Mouse (Mus musculus): Measurements from ENCODE around the gene Gm37240. TPM values are rescaled to one million over a fixed set of nuclear protein-coding genes. Genes with fewer than 3 reads are reported as not detected.
"Not testable (repeated sequence)": the region's sequence is repeated elsewhere in the genome, so short reads cannot be mapped to it uniquely, and the experiment has no call there.

Gm37240 gene
- total RNA-seq, 1 experiment from 2014 or later, result not detected

GRCm38 (mm10) chr3:84601870-84602495 is 1285.3 kb downstream of the Gm37240 start:
- ATAC-seq (replicated peaks; ENCODE audit: insufficient number of reproducible peaks, low FRiP score, low TSS enrichment, poor library complexity, severe bottlenecking), result no peak

DNA sequence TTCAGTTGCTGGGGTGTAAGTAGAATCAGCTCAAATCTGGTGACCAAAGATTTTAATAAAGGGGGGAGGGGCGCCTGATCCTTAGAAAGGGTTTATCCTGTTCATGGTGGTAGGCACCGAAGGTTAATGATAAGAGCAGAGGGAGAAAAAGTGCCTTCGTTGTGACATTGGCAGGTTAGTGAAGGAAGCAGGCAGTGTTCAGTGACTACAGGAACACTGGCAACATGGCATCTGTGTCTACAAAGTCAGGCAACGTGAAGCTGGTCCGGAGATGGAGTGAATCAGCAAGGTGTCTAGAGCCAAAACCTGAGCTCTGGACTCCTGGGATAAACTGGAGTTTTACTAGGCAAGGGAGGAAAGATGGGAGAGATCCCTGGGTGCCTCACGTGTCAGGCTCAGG is 1288.6 kb downstream of the Gm37240 start:
- ATAC-seq (replicated peaks; ENCODE audit: insufficient number of reproducible peaks, low FRiP score, low TSS enrichment, poor library complexity, severe bottlenecking), result no peak

GRCm38 (mm10) chr3:84597996-84598734 is 1289.2 kb downstream of the Gm37240 start:
- ATAC-seq (replicated peaks; ENCODE audit: insufficient number of reproducible peaks, low FRiP score, low TSS enrichment, poor library complexity, severe bottlenecking), result peak; percentile 97

DNA sequence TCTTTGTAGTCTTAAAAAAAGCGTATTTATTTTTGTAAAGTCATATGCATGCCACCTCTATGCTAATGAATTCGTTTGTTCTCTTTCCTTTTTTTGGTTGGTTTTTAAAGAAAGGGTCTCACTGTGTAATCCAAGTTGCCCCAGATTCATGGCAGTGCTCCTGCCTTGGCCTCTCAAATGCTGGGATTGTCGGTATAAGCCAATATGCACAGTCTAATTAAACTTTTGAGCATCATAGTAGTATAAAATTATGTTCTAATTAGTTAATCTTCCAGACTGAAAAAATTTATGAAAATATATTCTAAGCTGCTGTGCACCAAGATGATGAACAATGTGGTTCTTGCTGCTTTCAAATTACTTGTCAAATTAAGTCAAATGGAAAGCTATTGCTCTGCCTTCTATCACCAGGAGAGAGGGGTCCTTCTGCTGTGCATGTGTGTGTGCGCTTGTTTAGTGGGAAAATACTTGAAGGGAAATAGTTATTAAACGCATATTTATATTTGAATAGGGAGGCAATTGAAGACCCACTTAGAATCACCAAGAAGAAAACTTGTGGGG is 1291.6 kb downstream of the Gm37240 start:
- ATAC-seq (replicated peaks; ENCODE audit: insufficient number of reproducible peaks, low FRiP score, low TSS enrichment, poor library complexity, severe bottlenecking), result no peak

DNA sequence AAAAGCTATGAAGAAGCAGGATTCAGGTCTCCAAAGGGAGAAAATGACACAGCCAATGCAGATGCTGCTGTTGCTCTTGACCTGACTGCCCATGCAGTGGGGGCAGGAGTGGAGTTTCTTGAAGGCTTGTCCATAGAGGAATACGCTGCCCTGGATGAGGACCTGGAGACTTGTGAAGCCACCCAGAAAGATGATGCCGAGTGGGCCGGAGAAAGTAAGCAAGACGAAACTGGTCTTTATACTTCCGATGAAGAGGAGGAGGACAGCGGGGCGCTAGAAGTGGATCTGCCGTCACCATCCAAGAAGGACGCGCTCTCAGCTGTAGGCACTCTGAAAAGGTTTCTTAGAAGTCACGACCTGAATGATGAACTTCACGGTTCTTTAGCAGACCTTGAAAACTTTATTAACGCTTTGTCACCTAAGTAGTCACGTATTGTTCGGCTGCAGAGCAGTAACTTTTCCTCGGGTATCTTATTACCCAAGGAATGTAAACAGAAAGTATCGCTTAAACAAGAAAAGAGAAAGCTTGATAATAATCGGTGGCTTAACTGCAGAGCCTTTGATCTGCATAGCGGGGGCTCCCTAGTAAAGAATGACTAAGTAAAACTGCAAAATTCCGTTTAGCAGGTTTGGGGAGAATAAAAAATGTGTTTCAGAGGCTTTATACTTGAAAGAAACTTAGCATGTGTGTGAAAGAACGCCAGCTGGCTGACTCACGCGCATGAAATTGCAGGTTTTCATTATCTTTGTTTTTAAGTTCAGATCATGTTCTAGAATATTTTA is 1292.2 kb downstream of the Gm37240 start:
- ATAC-seq (replicated peaks; ENCODE audit: insufficient number of reproducible peaks, low FRiP score, low TSS enrichment, poor library complexity, severe bottlenecking), result no peak

DNA sequence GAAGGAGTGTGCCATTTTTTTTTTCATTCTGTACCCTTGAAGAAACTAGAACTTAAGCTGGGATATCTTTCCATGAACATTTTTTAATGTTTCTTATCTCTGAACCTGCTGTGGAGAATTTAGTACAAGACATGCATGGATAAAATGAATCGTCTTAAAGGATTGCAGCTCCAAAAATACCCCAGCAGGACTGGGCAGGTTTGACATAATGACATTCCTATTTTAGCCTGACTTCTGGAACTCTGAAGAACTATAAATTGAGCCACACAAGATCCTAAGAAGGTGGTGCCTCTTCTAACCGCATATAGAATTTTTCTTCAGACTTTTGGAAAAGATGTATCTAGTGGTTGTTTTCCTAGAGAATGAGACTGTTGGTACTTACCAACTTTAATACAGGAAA is 1294.0 kb downstream of the Gm37240 start, which contains the start of gene Tigd4:
Tigd4 (plus strand) TSS at position 301 of the 400 bp plus-strand sequence.
- no peak for ATAC-seq (replicated peaks; ENCODE audit: insufficient number of reproducible peaks, low FRiP score, low TSS enrichment, poor library complexity, severe bottlenecking)

- ATAC-seq (replicated peaks; ENCODE audit: insufficient number of reproducible peaks, low FRiP score, low TSS enrichment, poor library complexity, severe bottlenecking), result no peak
Observed at GRCm38 (mm10) chr3:84586736-84587135, 1300.6 kb downstream of the Gm37240 start.

- no peak; the same call in 1 of the 2 replicates for ATAC-seq (replicated peaks; ENCODE audit: insufficient number of reproducible peaks, low FRiP score, low TSS enrichment, poor library complexity, severe bottlenecking)
Observed at GRCm38 (mm10) chr3:84582913-84583276, 1304.4 kb downstream of the Gm37240 start.

GRCm38 (mm10) chr3:84582023-84582912 is 1305.0 kb downstream of the Gm37240 start, which contains the start of gene Arfip1:
Gene Arfip1 (minus strand): TSS chr3:84582625.
- peak; percentile 90 for ATAC-seq (replicated peaks; ENCODE audit: insufficient number of reproducible peaks, low FRiP score, low TSS enrichment, poor library complexity, severe bottlenecking)

DNA sequence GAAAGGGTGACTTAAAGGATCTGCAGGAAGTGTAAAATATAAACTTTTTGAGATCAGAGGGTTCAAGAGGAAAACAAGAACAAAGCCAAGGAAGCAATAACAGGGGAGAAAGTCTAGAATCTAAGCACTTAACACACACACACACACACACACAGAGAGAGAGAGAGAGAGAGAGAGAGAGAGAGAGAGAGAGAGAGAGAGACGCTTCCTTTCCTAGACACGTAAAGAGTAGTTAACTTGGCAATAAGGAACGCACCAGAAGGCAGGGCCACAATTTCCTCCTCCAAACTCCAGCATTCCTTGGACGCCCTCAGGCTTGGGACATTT is 1305.7 kb downstream of the Gm37240 start:
- ATAC-seq (replicated peaks; ENCODE audit: insufficient number of reproducible peaks, low FRiP score, low TSS enrichment, poor library complexity, severe bottlenecking), result no peak

- no peak for ATAC-seq (replicated peaks; ENCODE audit: insufficient number of reproducible peaks, low FRiP score, low TSS enrichment, poor library complexity, severe bottlenecking)
Observed at GRCm38 (mm10) chr3:84580716-84581115, 1306.6 kb downstream of the Gm37240 start.

GRCm38 (mm10) chr3:84570501-84570900 is 1316.8 kb downstream of the Gm37240 start:
- no peak for ATAC-seq (replicated peaks; ENCODE audit: insufficient number of reproducible peaks, low FRiP score, low TSS enrichment, poor library complexity, severe bottlenecking)

GRCm38 (mm10) chr3:84569587-84569986 is 1317.7 kb downstream of the Gm37240 start:
- ATAC-seq (replicated peaks; ENCODE audit: insufficient number of reproducible peaks, low FRiP score, low TSS enrichment, poor library complexity, severe bottlenecking), result 0 out of 2 replicates have a peak, but pooled peaks have one; percentile 31

DNA sequence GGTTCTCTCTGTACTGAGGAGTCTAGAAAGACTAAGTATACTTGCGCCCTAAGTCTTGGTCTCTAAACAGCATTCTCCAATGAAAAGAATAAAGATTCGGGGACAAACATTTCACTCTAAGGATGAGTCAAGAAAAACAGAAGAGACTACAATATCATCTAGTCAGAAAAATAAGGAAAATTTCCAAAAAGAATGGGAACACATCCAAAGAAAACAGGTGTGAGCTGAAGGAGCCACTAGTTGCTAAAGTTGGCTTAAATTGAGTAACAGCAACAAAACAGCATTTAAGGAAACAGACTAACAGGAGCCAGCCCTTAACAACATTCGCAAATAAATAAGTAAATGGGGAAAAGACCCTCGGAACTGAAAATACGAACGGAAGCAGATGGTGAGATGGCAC is 1318.8 kb downstream of the Gm37240 start:
- ATAC-seq (replicated peaks; ENCODE audit: insufficient number of reproducible peaks, low FRiP score, low TSS enrichment, poor library complexity, severe bottlenecking), result no peak

- ATAC-seq (replicated peaks; ENCODE audit: insufficient number of reproducible peaks, low FRiP score, low TSS enrichment, poor library complexity, severe bottlenecking), result no peak
Observed at GRCm38 (mm10) chr3:84563415-84563814, 1323.9 kb downstream of the Gm37240 start.

DNA sequence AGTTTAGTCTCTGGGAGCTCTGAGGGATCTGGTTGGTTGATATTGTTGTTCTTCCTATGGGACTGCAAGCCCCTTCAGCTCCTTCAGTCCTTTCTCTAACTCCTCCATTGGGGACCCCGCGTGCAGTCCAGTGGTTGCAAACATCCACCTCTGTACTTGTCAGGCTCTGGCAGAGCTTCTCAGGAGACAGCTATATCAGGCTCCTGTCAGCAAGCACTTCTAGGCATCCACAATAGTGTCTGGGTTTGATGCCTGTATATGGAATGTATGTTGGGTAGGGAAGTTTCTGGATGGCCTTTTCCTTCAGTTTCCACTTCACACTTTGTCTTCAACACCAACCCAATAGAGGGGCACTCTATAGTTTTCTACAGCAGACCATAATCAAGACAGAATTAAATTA is 1324.4 kb downstream of the Gm37240 start:
- not testable (repeated sequence) for ATAC-seq (replicated peaks; ENCODE audit: insufficient number of reproducible peaks, low FRiP score, low TSS enrichment, poor library complexity, severe bottlenecking)

DNA sequence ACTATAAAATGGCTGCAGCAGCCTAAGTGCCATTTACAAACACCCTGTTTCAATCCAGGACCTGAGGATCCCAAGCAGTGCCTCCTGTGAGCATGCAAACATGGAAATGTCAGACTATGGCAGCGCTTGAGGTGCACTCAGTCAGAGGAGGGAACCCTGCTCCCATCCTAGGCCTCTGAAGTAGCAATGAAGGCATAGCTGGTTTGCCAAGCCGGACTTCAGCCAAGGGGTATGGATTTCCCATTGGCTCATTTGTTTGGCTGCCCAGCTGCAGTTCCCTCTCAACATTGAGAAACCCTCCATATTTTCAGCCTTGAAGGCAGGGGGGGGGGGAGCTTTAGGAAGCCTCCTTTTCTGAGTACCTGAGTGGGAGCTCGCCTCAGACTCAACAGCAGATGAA is 1329.0 kb downstream of the Gm37240 start:
- no peak for ATAC-seq (replicated peaks; ENCODE audit: insufficient number of reproducible peaks, low FRiP score, low TSS enrichment, poor library complexity, severe bottlenecking)

- ATAC-seq (replicated peaks; ENCODE audit: insufficient number of reproducible peaks, low FRiP score, low TSS enrichment, poor library complexity, severe bottlenecking), result no peak
Observed at GRCm38 (mm10) chr3:84555780-84556179, 1331.5 kb downstream of the Gm37240 start.

All from monocyte, adult 5-6 weeks (primary cell).